Mouse (Mus musculus): Measurements from ENCODE around the gene Rnf151. TPM values are rescaled to one million over a fixed set of nuclear protein-coding genes. Genes with fewer than 3 reads are reported as not detected.
"Not testable (repeated sequence)": the region's sequence is repeated elsewhere in the genome, so short reads cannot be mapped to it uniquely, and the experiment has no call there.

Gene Rnf151
- total RNA-seq, 2 experiments from 2014 or later = 0.56 TPM; not detected in 1

DNA sequence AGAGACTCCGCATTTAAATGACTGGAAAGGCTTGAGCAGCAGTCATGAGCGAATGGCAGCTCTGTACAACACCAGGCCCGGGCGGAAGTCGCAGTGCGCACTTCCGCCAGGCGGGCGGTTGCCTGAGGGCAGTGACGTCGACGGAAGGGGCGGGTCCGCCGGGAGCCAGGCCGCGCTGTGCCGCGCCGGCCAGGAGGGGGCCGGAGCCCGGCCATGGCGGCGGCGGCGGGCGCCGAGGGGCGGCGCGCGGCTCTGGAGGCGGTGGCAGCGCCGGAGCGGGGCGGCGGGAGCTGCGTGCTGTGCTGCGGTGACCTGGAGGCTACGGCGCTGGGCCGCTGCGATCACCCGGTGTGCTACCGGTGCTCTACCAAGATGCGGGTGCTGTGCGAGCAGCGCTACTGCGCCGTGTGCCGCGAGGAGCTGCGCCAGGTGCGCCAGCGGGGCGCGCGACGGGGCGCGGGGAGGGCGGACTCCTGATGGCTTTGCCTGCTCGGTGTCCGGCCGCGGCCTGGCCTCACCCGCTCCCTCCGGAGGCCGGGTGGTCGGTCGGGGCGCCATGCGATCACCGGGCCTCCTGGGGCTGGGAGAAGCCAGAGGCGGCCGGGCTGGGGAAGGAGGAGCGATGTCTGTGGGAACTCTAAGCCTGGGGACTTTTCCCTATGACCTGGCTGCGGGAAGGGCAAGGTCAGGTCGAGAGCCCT lies 48.2 kb downstream of the Rnf151 start, which contains the start of gene Zfp598:
Gene Zfp598, plus strand, starts transcription at position 143 of the 701 bp plus-strand sequence.
- DNase-seq (ENCODE audit: low spot score in 2 of 2) = peak; percentile 93 to 97

DNA sequence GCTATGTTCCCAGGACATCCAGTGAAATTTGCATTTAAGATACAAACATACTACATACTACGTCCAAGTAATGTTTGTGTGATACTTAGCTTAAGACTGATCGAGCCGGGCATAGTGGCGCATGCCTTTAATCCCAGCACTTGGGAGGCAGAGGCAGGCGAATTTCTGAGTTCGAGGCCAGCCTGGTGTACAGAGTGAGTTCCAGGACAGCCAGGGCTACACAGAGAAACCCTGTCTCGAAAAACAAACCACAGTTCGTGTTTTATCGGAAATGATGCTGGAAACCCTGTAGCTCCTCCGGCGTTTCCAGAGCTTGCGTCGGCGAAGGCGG lies 48.7 kb downstream of the Rnf151 start:
- not testable (repeated sequence) for DNase-seq (ENCODE audit: low spot score in 2 of 2)

GRCm38 (mm10) chr17:24667416-24667815 lies 50.4 kb downstream of the Rnf151 start:
- peak; percentile 41 to 57 for DNase-seq (ENCODE audit: low spot score in 2 of 2)

GRCm38 (mm10) chr17:24667011-24667410 lies 50.9 kb downstream of the Rnf151 start:
- not testable (repeated sequence) for DNase-seq (ENCODE audit: low spot score in 2 of 2)

Other genes starting within 250 kb of the Rnf151 start
- 10 to 100 TPM; 32.5 to 34.3 TPM for gene E4f1, start 247.8 kb downstream of the Rnf151 start, total RNA-seq (2021)
- gene Pgp, start 247.7 kb downstream of the Rnf151 start, total RNA-seq (2021) = 10 to 100 TPM; 69.6 to 70.1 TPM
- gene Bricd5, start 244.2 kb downstream of the Rnf151 start, total RNA-seq (2021) = 1 to 10 TPM; 2.0 to 2.1 TPM
- gene Mlst8, start 239.0 kb downstream of the Rnf151 start, total RNA-seq (2021) = 10 to 100 TPM; 34.9 to 35.3 TPM
- 100 to 1,000 TPM; 123 to 129 TPM for gene Caskin1, start 229.5 kb downstream of the Rnf151 start, total RNA-seq (2021)
- gene Traf7, start 190.1 kb downstream of the Rnf151 start, total RNA-seq (2021) = 10 to 100 TPM; 64.2 to 83.9 TPM
- 10 to 100 TPM; 45.8 to 50.0 TPM for gene Rab26, start 183.9 kb downstream of the Rnf151 start, total RNA-seq (2021)
- gene Pkd1, start 168.2 kb downstream of the Rnf151 start, total RNA-seq (2021) = 10 to 100 TPM; 67.5 to 71.2 TPM
- gene Tsc2, start 85.4 kb downstream of the Rnf151 start, total RNA-seq (2021) = 100 to 1,000 TPM; 136 to 153 TPM
- 1 to 10 TPM; 4.1 to 7.4 TPM for gene Nthl1, start 85.4 kb downstream of the Rnf151 start, total RNA-seq (2021)
- 10 to 100 TPM; 47.3 to 52.7 TPM for gene Slc9a3r2, start 67.7 kb downstream of the Rnf151 start, total RNA-seq (2021)
- 1 to 10 TPM; 2.1 TPM for gene Npw, start 59.6 kb downstream of the Rnf151 start, total RNA-seq (2021)
- gene Zfp598, start 48.4 kb downstream of the Rnf151 start, total RNA-seq (2021) = 10 to 100 TPM; 41.4 to 45.5 TPM
- 100 to 1,000 TPM; 191 to 195 TPM for gene Syngr3, start 28.1 kb downstream of the Rnf151 start, total RNA-seq (2021)
- 10 to 100 TPM; 20.6 to 23.9 TPM for gene Gfer, start 21.9 kb downstream of the Rnf151 start, total RNA-seq (2021)
- gene Noxo1, start 21.8 kb downstream of the Rnf151 start, total RNA-seq (2021) = 1 to 10 TPM; 1.9 to 2.1 TPM
- gene Tbl3, start 10.4 kb downstream of the Rnf151 start, total RNA-seq (2021) = 10 to 100 TPM; 28.5 to 30.5 TPM
- gene Rps2, start 53 bp upstream of the Rnf151 start, total RNA-seq (2021) = 100 to 1,000 TPM; 268 to 301 TPM
- gene Ndufb10, start 6.4 kb upstream of the Rnf151 start, total RNA-seq (2021) = 100 to 1,000 TPM; 220 to 246 TPM
- gene Rpl3l, start 9.8 kb upstream of the Rnf151 start, total RNA-seq (2021) = under 1 TPM; 0.40 to 0.65 TPM
- gene Msrb1, start 18.6 kb upstream of the Rnf151 start, total RNA-seq (2021) = 10 to 100 TPM; 34.9 to 37.2 TPM
- gene Hs3st6, start 34.9 kb upstream of the Rnf151 start, total RNA-seq (2021) = 1 to 10 TPM in 1 of 2 experiments, under 1 TPM in 1; 0.30 to 1.0 TPM
- not detected for gene Meiob, start 86.2 kb upstream of the Rnf151 start, total RNA-seq (2021)
- gene Hagh, start 122.1 kb upstream of the Rnf151 start, total RNA-seq (2021) = 100 to 1,000 TPM; 136 to 146 TPM
- gene Fahd1, start 132.3 kb upstream of the Rnf151 start, total RNA-seq (2021) = 10 to 100 TPM; 17.6 to 21.5 TPM
- gene Igfals, start 147.9 kb upstream of the Rnf151 start, total RNA-seq (2021) = not detected
- 10 to 100 TPM; 30.4 to 31.0 TPM for gene Nubp2, start 168.3 kb upstream of the Rnf151 start, total RNA-seq (2021)
- 10 to 100 TPM; 60.3 to 60.7 TPM for gene Spsb3, start 168.6 kb upstream of the Rnf151 start, total RNA-seq (2021)
- 10 to 100 TPM; 47.5 to 51.1 TPM for gene Eme2, start 177.0 kb upstream of the Rnf151 start, total RNA-seq (2021)
- 10 to 100 TPM; 69.0 to 72.9 TPM for gene Mrps34, start 177.1 kb upstream of the Rnf151 start, total RNA-seq (2021)
- 10 to 100 TPM; 51.8 to 54.1 TPM for gene Nme3, start 178.4 kb upstream of the Rnf151 start, total RNA-seq (2021)
- 100 to 1,000 TPM; 383 to 387 TPM for gene Mapk8ip3, start 218.9 kb upstream of the Rnf151 start, total RNA-seq (2021)
- gene Jpt2, start 242.6 kb upstream of the Rnf151 start, total RNA-seq (2021) = 1 to 10 TPM; 4.9 to 5.2 TPM